Mouse (Mus musculus) C2C12 (cell line): ENCODE measurements around the gene Sbpl.

ENCODE experiments used
- CEBPB ChIP-seq: IDR thresholded peaks from one replicate; pipeline ENCODE4 v1.6.1; 2011; ENCODE audit warnings: low read depth, mild to moderate bottlenecking, control low read depth, moderate library complexity
- CTCF ChIP-seq: IDR thresholded peaks from one replicate; pipeline ENCODE4 v1.5.1; 2011; ENCODE audit not compliant: control insufficient read depth, insufficient read depth, insufficient read length
- FOSL1 ChIP-seq: IDR thresholded peaks from one replicate; pipeline ENCODE4 v1.8.0; 2011; ENCODE audit warnings: mild to moderate bottlenecking, low read length; ENCODE audit not compliant: poor library complexity, insufficient read depth, severe bottlenecking
- USF1 ChIP-seq: IDR thresholded peaks from one replicate; pipeline ENCODE4 v1.6.1; 2011; ENCODE audit warnings: low read depth, mild to moderate bottlenecking, control low read depth, moderate library complexity

DNA sequence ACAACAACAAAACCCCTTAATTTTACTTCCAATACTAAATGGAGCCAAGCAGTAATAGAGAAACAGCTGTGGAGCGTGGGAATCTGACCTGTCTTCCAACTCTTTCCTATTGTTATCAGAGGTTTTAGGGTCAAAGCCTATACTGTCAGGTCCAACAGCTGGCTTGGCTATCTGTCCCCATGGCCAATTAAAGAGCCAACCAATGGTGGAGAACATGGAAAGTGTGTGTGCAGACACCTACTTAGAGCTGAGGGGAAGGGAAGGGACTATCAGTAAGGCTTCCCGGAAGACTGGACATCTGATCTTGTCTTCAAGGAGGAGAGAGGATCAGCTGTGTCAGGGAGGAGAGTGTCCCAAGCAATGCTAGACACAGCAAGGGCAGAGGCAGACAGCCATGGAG, 6.0 kb downstream of the Sbpl start:
- no peak for TF ChIP-seq USF1
- TF ChIP-seq CTCF, result no peak
- TF ChIP-seq FOSL1, result no peak
- TF ChIP-seq CEBPB, result no peak
